Mouse (Mus musculus): ENCODE measurements around the gene Rbm48.
A peak's percentile ranks its signal among the peaks of the same experiment; 100 is the strongest.
"Not testable (repeated sequence)": the region's sequence is repeated elsewhere in the genome, so short reads cannot be mapped to it uniquely, and the experiment has no call there.

Gene Rbm48

GRCm38 (mm10) chr5:3596399-3596766 lies at the start of gene Rbm48:
Rbm48 (minus strand) TSS chr5:3596585.
- peak; percentile 85 for DNase-seq

DNA sequence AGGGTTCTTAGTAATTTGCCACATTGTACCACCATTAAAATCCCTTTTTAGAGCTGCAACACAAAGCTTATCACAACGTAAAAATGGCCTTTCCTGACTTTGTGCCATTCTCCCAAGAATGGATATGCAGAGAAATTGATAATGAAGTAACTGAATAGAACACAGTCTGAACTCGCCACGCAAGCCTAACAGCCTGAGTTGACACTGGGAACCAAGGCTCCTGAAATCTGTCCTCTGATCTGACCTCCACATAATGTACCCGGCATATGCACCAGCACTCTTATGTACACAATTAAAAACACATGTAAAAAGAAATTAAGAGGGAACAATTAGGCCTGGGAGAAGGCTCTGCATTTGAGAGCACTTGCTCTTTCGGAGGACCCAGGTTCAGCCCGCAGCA lies 48.9 kb upstream of the Rbm48 start:
- DNase-seq = no peak

DNA sequence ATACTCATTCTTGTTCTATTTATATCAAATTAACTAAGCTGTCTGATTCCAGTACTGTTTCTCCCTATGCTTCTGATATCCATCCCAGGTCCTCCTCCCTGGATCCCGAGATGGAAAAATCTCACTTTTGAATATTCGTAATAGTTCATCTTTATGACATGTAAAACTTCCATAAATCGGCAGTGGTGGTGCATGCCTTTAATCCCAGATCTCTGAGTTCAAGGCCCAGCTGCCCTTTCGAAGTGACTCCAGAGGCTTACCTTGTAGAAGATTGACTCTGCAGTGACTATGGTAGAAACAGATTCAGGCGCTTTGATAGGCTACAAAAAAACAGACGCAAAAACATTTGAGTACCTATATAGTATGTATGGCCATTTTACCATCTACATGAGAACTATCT lies 48.2 kb upstream of the Rbm48 start:
- DNase-seq = no peak

GRCm38 (mm10) chr5:3635286-3635685 lies 38.9 kb upstream of the Rbm48 start:
- no peak for DNase-seq

- no peak for DNase-seq
Measured at GRCm38 (mm10) chr5:3633951-3634350, 37.6 kb upstream of the Rbm48 start.

- no peak for DNase-seq
Measured at GRCm38 (mm10) chr5:3633315-3633714, 36.9 kb upstream of the Rbm48 start.

- no peak for DNase-seq
Measured at GRCm38 (mm10) chr5:3632285-3632684, 35.9 kb upstream of the Rbm48 start.

- DNase-seq = no peak
Measured at GRCm38 (mm10) chr5:3631512-3632271, 35.3 kb upstream of the Rbm48 start.

- DNase-seq = no peak
Measured at GRCm38 (mm10) chr5:3630055-3630454, 33.7 kb upstream of the Rbm48 start.

GRCm38 (mm10) chr5:3620486-3620885 lies 24.1 kb upstream of the Rbm48 start:
- peak; percentile 83 for DNase-seq

GRCm38 (mm10) chr5:3611835-3612234 lies 15.4 kb upstream of the Rbm48 start:
- DNase-seq = not testable (repeated sequence)

GRCm38 (mm10) chr5:3609241-3609640 lies 12.9 kb upstream of the Rbm48 start:
- no peak for DNase-seq

DNA sequence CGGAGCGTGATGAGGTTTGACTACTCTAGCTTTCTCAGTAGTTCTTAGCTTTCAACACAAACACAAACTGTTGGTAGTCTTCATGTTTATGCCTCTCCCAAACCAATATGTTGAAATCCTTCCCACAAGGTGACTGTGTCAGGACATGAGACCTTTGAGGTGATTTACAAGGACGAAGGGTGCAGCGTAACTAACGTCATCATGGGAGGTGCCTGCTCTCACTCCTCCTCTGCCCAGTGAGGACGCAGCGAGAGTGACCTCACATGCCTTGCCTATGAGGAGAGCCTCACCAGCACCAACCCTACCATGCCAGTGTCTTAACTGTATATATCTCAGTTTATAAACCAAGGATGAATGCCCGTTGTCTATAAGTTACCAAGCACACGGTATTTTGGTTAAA lies 10.7 kb upstream of the Rbm48 start:
- DNase-seq = no peak

- no peak for DNase-seq
Measured at GRCm38 (mm10) chr5:3600790-3601189, 4.4 kb upstream of the Rbm48 start.

DNA sequence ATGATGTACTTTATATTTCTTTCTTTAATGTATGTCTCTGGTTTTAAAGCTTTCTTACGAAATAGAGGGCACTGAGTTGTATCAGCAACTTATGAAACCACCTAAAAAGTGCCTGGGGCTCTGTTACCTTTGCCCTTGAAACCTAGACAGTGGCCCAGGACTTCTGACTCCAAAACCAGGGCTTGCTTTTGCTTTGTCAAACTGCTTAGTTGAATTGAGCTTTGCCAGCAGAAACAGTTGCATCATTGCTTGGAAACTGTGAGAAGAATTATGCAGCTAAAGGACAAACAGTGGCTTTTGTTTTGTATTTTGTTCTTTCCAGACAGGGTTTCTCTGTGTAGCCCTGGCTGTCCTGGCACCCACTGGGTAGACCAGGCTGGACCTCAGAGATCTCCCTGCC lies 3.9 kb upstream of the Rbm48 start:
- no peak for DNase-seq

- DNase-seq = no peak
Measured at GRCm38 (mm10) chr5:3598766-3599165, 2.4 kb upstream of the Rbm48 start.

GRCm38 (mm10) chr5:3597171-3597570 lies 786 bp upstream of the Rbm48 start:
- DNase-seq = no peak

DNA sequence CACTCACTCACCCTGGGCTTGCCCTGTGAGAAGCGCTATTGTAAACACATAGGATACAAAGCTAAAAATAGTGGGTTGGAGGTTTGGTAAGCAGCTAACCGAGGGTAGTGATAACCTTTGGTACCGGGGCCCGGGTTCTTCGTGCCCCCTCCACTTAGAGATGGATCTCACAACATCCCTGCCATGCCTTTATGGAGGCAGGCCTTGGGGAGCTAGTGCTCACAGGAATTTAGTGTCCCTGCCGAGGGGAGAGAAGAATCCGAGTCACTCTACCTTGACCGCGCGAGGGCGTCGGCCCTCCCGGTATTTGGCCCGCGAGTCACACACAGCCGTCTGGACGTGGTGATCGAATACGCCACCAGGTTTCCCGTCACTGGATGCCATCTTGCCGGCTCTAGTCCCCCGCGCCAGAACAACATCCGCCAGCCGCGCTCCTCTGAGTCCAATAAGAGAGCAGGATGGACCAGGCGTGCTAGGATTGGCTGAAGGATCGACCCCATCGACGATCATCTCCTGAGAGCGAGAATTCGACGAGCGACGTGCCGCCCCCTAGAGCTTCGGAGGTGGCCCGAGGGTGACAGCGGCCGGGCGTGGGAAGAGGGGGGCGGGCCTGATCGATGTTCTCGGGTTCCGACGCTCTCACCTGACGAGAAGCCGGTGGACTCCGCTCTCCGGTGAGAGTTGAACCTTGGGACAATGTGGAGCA lies 539 bp downstream of the Rbm48 start, which contains the start of gene Pex1:
Gene Pex1 (plus strand): TSS at position 374 of the 706 bp plus-strand sequence.
- peak; percentile 94 for DNase-seq

- DNase-seq = no peak
Measured at GRCm38 (mm10) chr5:3579066-3579465, 17.3 kb downstream of the Rbm48 start.

DNA sequence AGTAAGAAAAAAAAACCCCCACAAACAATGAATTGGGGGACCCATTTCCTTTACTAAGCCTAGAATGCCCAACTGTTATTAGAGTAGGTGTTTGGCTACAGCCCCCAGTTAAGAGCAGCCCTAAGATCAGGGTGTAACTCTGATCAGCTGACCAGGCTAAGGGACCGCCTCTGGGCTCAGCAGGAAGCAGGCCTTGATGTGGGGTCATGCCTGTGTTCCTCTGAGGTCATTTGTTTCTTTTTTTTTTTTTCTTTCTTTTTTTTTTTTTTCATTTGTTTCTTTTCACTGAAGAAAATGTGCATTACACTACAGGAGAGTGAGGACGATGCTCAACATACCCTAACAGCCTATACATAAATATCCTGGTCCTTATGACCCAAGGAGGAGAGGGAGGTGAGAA lies 18.4 kb downstream of the Rbm48 start:
- no peak for DNase-seq

DNA sequence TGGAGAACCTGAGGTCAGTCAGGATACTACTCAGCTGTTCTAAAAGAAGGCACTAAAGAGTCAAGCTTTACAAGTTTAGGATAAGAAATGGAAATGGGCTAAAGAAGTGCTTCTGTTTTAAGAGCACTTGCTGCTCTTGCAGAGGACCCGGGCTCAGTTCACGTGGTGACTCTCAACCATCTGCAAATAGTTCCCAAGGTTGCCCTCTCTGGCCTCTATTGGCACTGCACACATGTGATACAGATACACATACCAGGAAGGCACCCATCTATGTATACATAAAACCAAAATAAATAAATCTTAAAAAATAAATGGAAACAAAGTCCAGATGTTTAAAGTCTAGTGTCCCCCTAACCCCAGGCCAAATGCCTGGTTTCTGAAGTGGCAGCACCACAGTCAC lies 21.6 kb downstream of the Rbm48 start:
- DNase-seq = no peak

GRCm38 (mm10) chr5:3571266-3571665 lies 25.1 kb downstream of the Rbm48 start, which contains the start of gene 1700109H08Rik:
1700109H08Rik (plus strand) TSS chr5:3571566.
- no peak for DNase-seq

DNA sequence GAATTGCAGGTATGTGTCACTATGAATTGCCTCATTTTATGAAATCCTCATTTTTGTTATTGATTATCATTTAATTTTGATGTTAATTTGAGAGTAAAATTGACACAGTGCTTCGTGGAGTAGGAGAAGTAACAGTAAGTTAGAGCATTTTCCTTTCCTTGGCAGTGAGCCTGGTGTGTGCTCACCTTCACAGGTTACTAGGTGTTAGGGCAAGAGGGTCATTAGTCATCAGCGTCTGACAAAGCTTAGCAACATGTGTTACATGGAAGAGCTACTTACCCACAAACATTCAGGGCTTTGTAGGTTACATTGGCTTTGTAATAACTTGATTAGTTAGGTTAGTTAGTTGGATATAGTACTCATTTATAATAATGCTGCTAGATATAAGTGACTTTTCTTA lies 42.2 kb downstream of the Rbm48 start:
- DNase-seq = no peak

DNA sequence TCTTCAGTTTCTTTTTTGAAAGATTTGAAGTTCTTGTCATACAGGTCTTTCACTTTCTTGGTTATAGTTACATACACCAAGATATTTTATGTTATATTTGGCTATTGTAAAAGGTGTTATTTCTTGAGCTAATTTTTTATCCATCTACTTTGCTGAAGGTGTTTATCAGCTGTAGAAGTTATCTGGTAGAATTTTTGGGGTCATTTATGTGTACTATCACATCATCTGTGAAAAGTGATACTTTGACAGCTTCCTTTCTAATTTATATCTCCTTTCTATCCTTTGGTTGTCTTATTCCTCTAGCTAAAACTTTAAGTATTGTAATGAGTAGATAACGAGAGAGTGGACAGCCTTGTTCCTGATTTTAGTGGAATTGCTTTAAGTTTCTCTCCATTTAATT lies 44.9 kb downstream of the Rbm48 start:
- DNase-seq = no peak
